Mouse (Mus musculus) megakaryocyte, embryonic 14.5 days (primary cell): ENCODE results near the gene Fxr2. TPM values are rescaled to one million over a fixed set of nuclear protein-coding genes. Genes with fewer than 3 reads are reported as not detected.
"Not testable (repeated sequence)": the region's sequence is repeated elsewhere in the genome, so short reads cannot be mapped to it uniquely, and the experiment has no call there.

Experiments
- H3K27me3 ChIP-seq: replicated peaks from 2 replicates; pipeline ENCODE3; 2012; ENCODE audit warnings: inconsistent platforms
- H3K36me3 ChIP-seq: replicated peaks from 2 replicates; pipeline ENCODE3; 2012; ENCODE audit warnings: low read length, inconsistent platforms, mixed read lengths
- H3K4me1 ChIP-seq: 2 replicates; pipeline ENCODE4 v1.6.1; 2012; ENCODE audit warnings: inconsistent platforms
- H3K4me3 ChIP-seq: replicated peaks from 2 replicates; pipeline ENCODE3; 2012; ENCODE audit warnings: moderate library complexity, mild to moderate bottlenecking, inconsistent platforms
- H3K9me3 ChIP-seq: 2 replicates; pipeline ENCODE4 v1.6.1; 2012; ENCODE audit warnings: inconsistent platforms
- FLI1 ChIP-seq: IDR thresholded peaks from 2 replicates; pipeline ENCODE4 v1.6.1; 2012; ENCODE audit warnings: low read length, inconsistent platforms, mixed read lengths
- GATA1 ChIP-seq: IDR thresholded peaks from 3 replicates; pipeline ENCODE4 v1.6.1; 2012; ENCODE audit warnings: mixed read lengths, low read length, inconsistent platforms, borderline replicate concordance
- polyA plus RNA-seq: library from polyadenylated mRNA; stranded (reverse); fragments of >175 nt; gene quantifications from 2 replicates; pipeline ENCODE4 v1.2.3, GENCODE M21; 2012; ENCODE audit warnings: low replicate concordance; ENCODE audit not compliant: insufficient read depth

The Fxr2 gene
- polyA plus RNA-seq, 1 experiment, result 65.7 TPM

- no peak overlapping the region for H3K4me3 ChIP-seq
- no peaks in the 10 kb centered on the region for H3K9me3 ChIP-seq
- H3K27me3 ChIP-seq, result peaks cover 40% of the 10 kb centered on the region
- no peak for TF ChIP-seq GATA1
- H3K4me1 ChIP-seq, result peaks cover 45% of the 10 kb centered on the region
- H3K36me3 ChIP-seq, result no peaks in the 10 kb centered on the region
Measured at GRCm38 (mm10) chr11:69608525-69608924, 24.3 kb upstream of the Fxr2 start.

GRCm38 (mm10) chr11:69609416-69609815 is 23.4 kb upstream of the Fxr2 start:
- Histone ChIP-seq H3K9me3 (no peaks in the 10 kb centered on the region), H3K27me3 (peaks cover 32% of the 10 kb centered on the region), H3K4me1 (peaks cover 43% of the 10 kb centered on the region), H3K36me3 (no peaks in the 10 kb centered on the region), H3K4me3 (no peak overlapping the region)
- TF ChIP-seq GATA1 (no peak), FLI1 (no peak)

DNA sequence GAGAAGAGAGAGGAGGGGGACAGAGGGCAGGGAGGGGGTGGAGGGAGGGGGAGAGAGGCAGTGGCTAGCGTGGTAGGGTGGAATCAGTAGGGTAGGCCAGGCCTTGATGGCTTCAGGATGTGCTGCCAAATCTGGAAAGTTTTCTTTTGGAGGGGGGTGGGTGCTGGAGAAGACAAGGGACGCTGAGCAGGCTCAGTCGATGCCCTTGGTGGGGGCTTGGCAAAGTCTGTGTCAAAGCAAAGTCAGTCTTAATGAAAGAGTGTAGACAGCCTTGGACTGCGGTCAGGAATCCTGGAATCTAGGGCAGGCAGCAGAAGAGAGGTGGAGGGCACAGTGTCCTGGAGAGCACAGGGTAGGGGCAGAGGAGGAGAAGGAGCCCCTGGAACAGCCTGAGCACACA is 21.9 kb upstream of the Fxr2 start:
- Histone ChIP-seq H3K9me3 (no peaks in the 10 kb centered on the region), H3K4me3 (no peak overlapping the region), H3K27me3 (peaks cover 31% of the 10 kb centered on the region), H3K36me3 (no peaks in the 10 kb centered on the region), H3K4me1 (peaks cover 35% of the 10 kb centered on the region)
- TF ChIP-seq FLI1, result no peak
- no peak for TF ChIP-seq GATA1

DNA sequence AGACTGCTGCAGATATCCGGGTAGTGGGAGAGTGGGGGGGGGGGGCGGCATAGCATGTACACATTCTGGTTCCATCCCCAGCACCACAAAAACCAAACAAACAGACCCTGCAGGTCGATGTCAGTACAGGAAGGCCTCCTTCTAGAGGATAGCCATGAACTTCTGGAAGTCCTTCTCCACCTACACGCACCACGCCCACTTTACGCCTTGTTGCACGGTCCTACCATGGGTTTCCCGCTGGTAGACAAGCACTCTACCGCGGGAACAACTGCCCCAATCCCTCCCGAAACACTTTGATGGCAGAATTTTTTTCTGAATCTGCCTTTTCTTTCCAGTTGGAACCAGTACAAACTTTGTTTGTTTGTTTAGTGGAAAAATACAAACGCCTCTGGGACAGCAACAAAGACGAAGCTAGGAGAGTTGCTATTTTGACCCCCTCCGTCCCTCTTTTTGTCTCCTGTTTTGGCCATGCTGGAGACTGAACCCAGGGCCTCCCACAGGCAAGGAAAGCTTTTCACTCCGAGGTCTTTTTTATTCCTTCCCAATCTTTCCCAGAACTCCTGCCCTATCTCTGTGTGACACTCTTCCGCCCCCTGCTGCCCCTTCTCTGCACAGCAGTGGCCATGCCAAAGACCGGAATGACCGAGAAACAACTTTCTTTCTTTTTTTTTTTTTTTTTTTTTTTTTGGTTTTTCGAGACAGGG is 19.1 kb upstream of the Fxr2 start:
- H3K4me1 ChIP-seq, result peaks cover 35% of the 10 kb centered on the region

GRCm38 (mm10) chr11:69614257-69614588 is 18.6 kb upstream of the Fxr2 start:
- Histone ChIP-seq H3K4me3 (peak overlapping the region; percentile 78), H3K27me3 (peaks cover 58% of the 10 kb centered on the region), H3K4me1 (peaks cover 35% of the 10 kb centered on the region)
- not testable (repeated sequence) for H3K9me3 ChIP-seq, H3K36me3 ChIP-seq

More for the DNA sequence above, 19.1 kb upstream of the Fxr2 start:
- no peaks in the 10 kb centered on the region for H3K36me3 ChIP-seq
- H3K9me3 ChIP-seq, result no peaks in the 10 kb centered on the region
- peak overlapping the region; percentile 88 for H3K4me3 ChIP-seq
- H3K27me3 ChIP-seq, result peaks cover 57% of the 10 kb centered on the region
- TF ChIP-seq GATA1, result no peak
- no peak for TF ChIP-seq FLI1

- TF ChIP-seq FLI1 (no peak), GATA1 (no peak)
- H3K36me3 ChIP-seq, result no peaks in the 10 kb centered on the region
- H3K27me3 ChIP-seq, result peaks cover 53% of the 10 kb centered on the region
- H3K9me3 ChIP-seq, result no peaks in the 10 kb centered on the region
- H3K4me3 ChIP-seq, result no peak overlapping the region
- H3K4me1 ChIP-seq, result peaks cover 39% of the 10 kb centered on the region
Measured at GRCm38 (mm10) chr11:69616781-69617180, 16.0 kb upstream of the Fxr2 start.

DNA sequence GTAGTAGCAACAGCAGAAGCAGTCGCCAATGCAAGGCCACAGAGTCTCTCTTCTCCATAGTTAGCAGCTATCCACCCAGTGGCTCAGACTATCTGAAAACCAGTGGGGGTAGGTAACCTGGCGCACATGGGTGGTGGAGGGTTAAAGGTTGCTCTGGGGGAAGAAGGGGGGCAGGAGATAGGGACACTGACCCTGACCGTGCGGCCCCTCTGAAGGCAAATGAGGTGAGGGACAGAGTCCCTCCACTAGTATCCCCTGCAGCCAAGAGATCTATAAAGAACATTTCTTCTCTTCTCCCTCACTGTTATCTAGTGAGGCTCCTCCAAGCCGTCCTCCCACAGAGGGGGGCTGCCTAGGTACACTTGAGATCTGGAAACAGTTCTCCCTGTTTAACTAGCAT is 15.0 kb upstream of the Fxr2 start, which contains the start of gene Shbg:
Gene Shbg (minus strand): TSS at position 101 of the 400 bp plus-strand sequence.
- Histone ChIP-seq H3K4me3 (no peak within 1 kb of the TSS), H3K9me3 (no peaks in the 10 kb centered on the region), H3K4me1 (peaks cover 48% of the 10 kb centered on the region), H3K36me3 (no peaks in the 10 kb centered on the region), H3K27me3 (peaks cover 46% of the 10 kb centered on the region)
- TF ChIP-seq GATA1 (no peak), FLI1 (no peak)

DNA sequence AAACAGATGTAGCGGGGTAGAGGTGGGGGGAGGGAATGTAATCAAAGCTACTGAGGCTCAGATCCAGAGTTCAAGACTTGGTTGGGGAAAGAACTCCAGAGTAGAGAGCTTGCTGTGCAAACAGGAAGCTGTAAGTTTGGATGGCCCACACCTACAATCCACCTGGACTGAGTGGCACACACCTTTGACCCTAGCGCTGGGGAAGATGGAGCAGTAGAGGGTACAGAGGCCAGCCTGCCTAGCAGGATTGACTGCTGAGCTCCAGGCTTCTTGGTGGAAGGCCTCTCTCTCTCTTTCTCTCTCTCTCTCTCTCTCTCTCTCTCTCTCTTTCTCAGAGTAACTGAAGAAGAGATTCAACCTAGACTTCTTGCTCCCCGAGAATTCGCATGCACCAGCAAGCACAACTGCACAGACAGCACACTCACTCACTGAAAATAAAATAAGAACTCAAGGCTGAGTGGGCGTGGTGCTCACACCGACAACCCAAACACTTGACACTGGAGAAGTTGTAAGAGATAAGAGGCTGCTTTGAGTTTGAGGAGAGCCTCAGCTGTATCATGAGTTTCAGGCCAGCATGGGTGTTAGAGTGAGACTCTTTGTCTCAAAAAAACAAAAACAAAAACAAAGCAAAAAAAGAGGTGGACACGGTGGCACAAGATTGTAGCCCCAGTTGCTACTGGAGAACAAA is 12.3 kb upstream of the Fxr2 start:
- H3K27me3 ChIP-seq, result peaks cover 36% of the 10 kb centered on the region
- no peak for TF ChIP-seq GATA1
- no peak for TF ChIP-seq FLI1
- peaks cover 31% of the 10 kb centered on the region for H3K4me1 ChIP-seq
- H3K4me3 ChIP-seq, result no peak overlapping the region
- H3K36me3 ChIP-seq, result no peaks in the 10 kb centered on the region
- no peaks in the 10 kb centered on the region for H3K9me3 ChIP-seq

- no peak for TF ChIP-seq GATA1
- no peak for TF ChIP-seq FLI1
- peaks cover 28% of the 10 kb centered on the region for H3K4me1 ChIP-seq
- peak within 1 kb of the TSS; percentile 89 for H3K4me3 ChIP-seq
- H3K27me3 ChIP-seq, result peaks cover 26% of the 10 kb centered on the region
- H3K36me3 ChIP-seq, result no peaks in the 10 kb centered on the region
- H3K9me3 ChIP-seq, result no peaks in the 10 kb centered on the region
Measured at GRCm38 (mm10) chr11:69621571-69622268, 11.1 kb upstream of the Fxr2 start, which contains the start of gene Sat2. Gene Sat2, plus strand, starts transcription at chr11:69622024.

DNA sequence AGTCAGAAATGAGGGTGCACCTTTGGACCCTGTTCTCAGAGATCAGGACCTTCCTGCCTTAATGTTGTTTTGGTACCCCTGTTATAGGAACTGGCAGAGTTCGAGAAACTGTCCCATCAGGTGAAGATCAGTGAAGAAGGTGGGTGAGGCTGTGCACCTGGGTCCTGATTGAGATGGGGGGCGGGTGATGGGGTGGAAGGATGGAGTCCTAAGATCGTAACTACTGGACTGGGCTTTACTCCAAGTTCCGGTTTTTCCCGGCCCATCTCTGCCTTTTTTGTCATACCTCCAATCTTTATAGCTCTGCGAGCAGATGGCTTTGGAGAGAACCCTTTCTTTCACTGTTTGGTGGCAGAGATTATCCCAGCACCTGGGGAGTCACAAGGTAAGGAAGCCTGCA is 10.4 kb upstream of the Fxr2 start:
- Histone ChIP-seq H3K36me3 (no peaks in the 10 kb centered on the region), H3K4me3 (peak overlapping the region; percentile 89), H3K27me3 (peaks cover 19% of the 10 kb centered on the region), H3K9me3 (no peaks in the 10 kb centered on the region), H3K4me1 (peaks cover 25% of the 10 kb centered on the region)
- no peak for TF ChIP-seq FLI1
- TF ChIP-seq GATA1, result no peak
